Mouse (Mus musculus): ENCODE data around the gene Cwc25. TPM values are rescaled to one million over a fixed set of nuclear protein-coding genes. Genes with fewer than 3 reads are reported as not detected.

The Cwc25 gene
- 10 to 100 TPM; 18.8 to 19.4 TPM for total RNA-seq (2021)

DNA sequence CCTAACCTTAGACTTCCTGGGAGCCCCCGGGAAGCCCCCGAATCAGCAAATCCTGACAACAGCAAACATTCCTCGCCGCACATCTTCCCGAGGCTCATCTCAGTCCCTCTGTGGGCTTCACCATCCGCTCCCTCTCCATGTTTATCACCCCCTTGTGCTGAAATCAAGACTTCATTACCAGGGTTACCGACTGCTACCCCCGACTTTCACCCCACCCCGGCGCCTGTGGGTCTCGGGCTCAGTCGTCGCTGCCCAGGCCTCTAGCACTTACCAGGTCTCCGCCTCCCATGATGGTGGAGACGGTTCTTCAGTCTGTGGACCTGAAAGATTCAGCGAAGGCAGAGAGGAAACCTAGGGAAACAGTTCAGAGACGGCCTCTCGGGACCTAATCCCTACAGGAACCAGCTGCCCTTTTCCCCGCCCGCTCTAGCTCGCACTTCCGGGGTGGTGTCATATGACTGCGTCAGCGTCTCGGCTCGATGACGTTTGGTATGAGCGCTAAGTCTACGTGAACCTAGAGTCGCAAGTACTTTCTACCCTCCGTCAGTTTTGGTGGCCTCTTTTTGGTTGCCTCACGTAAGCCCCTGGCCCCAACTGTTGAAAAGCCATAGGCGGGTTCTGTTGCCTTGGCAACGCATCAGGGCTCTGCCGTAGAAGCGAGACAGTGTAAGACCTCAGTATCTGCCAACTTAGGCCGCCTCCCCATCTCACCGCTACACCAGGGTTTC is at the start of gene Cwc25:
Cwc25 (minus strand) TSS at position 403 of the 728 bp plus-strand sequence.
- intact Hi-C loops (cut with DNase I): no loop called here
- DNase-seq (ENCODE audit: extremely low spot score in 1 of 2, low spot score in 2 of 2): peak; percentile 95 to 97

DNA sequence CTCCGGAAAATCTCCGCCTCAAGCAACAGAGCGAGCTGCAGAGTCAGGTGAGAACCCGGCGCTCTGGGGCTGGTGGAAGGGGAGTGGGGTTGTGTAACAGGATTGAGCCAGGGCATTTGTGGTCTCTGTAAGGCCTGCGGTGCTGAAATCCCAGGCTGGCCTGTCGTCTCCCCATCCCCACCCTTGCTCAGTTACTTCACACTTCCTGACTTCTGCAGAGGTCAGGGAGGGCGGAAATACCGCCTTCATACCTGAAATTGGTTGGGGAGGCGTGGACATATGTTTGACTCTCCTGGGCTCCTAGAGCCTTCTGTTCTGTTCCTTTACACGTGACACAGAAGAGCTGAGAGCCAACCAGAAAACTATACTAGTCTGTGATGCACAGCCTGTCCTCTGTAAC is 49.4 kb upstream of the Cwc25 start:
- no peak for DNase-seq (ENCODE audit: extremely low spot score in 1 of 2, low spot score in 2 of 2)
- intact Hi-C loops (cut with DNase I): no loop called here

DNA sequence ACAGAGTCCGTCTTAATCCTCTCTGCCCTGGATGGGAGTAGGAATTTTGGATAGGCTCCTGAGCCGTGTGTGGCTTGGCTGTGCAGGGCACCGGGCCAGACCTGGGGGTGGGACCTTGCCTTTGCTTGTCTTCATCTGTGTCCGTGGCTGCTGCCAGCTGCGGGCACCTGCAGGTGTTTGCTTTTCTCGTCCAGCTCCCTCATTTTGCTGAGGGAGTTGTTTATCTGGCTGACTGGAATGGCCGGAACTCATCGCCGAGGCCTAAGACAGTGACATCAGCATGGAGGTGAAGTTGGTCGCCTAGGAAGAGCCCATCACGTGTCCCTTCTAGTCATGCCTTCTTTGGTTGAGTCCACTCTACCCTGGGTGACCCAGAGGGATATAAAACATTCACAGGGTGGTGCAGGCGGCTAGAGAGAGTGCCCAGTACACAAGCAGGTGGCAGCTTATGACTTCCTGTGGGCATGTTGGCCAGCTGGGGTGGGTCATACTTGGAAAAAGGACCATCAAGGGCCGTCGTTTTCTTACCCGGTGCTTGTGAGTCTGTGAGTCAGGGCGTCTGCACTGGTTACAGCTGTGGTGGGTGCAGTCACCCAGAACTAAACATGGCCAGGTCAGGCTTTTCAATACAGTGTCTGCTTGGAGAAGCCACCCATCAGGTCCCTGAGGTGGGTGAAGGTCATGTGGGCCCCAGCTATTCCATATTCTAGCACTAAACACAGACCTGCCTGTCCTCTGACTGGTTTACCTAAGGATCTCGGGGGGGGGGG is 47.6 kb upstream of the Cwc25 start:
- DNase-seq (ENCODE audit: extremely low spot score in 1 of 2, low spot score in 2 of 2): no peak
- intact Hi-C loops (cut with DNase I): no loop called here

DNA sequence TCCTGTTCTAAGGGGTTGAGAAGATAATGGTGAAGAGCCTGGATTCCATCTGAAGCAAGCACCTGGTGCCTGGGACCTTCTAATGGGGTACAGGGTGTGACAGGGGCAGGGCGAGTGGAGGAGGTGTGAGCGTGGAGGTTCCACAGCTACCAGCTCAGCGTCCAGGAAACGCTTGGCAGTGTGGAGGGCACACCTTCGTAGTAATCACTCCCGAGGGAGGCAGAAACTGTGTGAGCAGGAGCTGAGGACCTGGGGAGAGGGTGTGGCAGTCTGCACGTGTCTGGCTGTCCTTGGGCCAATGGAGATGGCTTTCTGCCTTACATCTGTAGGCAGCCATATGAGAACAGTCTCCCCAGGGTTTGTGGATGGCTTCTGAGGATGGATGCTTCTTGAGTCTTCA is 46.7 kb upstream of the Cwc25 start:
- intact Hi-C loops (cut with DNase I): no loop called here
- DNase-seq (ENCODE audit: extremely low spot score in 1 of 2, low spot score in 2 of 2): no peak

DNA sequence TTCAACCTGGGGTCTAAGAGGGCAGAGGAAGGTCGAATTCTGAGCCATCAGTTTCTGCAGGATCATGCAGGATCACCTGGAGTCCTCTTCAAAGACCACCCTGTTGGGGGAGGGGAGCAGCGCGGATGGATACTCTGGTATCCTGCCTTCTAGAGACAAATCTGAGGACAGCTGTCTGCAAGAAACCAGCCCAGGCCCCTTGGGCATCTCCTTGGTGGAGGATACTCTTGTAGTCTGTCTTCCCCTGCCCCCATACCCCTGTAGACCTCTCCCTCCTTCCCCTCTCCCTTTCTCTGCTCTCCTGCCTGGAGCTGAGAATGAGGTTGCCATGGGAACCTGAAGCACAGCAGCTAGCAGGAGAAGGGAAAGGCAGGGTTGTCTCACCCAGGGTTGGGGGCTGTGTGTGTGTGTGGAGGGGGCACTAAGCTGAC is 46.1 kb upstream of the Cwc25 start:
- peak in 1 of 2 experiments; percentile 56 for DNase-seq (ENCODE audit: extremely low spot score in 1 of 2, low spot score in 2 of 2)
- intact Hi-C loops (cut with DNase I): no loop called here

DNA sequence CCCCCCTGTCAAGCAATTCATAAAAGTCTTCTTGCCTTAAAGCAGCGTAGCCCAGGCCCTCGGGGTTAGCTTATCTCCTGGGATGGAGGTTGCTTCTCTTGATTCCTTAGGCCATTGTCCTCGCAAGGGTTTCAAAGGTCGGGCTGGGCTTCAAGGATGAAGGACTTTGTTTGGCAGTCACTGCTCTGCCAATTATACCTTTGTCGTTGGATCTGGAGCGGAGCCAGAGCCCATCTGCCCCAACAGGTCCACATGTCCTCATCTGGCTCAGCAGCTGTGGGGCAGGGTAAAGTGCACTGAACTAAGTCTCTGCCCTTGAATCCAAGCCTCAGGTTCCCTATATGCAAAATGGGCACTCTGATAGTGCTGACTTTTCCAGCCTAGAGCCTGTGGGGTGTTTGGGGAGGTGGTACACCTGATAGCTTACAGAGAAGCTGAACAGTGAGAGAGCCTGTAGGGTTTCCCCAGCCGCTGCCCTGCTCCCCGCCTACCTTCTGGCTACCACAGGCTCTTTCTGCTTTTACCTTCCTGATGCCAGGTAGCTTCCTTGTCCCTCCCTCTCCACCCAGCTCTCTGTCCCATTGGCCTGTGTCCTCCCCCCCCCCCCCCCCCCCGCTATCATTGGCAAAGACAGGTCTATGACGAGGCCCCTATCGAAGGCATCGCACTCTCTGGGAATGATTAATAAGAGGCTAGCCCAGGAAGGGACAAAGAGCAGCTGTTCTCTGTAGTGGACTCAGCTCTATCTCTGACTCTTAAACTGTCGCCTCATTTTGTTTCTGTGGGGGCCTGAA is 45.4 kb upstream of the Cwc25 start:
- no peak for DNase-seq (ENCODE audit: extremely low spot score in 1 of 2, low spot score in 2 of 2)
- intact Hi-C loops (cut with DNase I): no loop called here

DNA sequence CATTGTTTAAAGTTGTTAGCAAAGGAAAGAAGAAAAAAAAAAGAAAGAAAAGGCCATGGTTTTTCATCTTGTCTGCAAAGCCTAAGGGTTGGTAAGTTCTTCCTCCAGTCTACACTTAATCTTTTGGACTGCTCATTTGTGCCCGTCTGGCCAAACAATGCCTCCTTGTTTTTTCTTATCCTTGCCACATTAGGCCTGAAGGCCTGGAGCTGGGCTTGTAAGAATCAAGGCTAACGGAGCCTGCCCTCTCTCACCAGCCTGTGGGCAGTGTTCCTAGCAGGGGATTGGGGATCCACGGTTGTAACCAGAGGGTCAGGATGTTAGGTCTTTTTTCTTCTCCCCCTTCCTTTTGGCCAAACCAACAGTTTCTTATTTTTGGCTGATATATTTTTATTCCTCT is 44.6 kb upstream of the Cwc25 start:
- no peak for DNase-seq (ENCODE audit: extremely low spot score in 1 of 2, low spot score in 2 of 2)
- intact Hi-C loops (cut with DNase I): no loop called here

DNA sequence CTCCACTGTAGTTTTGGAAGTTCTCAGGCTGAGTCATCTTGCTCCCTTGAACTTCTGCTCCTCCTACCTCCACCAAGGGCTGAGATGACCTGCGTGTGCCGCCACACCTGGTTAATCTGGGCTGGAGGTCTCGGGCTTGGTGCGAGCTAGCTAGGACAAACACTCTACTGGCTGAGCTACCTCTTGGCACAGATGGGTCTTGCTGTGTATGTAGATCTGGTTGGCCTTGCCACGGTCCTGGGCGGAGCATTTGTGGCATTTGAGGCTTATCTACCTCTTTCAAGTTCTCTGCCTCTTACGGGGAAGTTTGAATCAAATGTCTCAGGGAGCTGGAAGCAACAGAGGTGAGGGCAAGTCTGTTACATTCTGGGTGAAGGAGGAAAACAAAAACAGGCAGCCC is 44.0 kb upstream of the Cwc25 start:
- DNase-seq (ENCODE audit: extremely low spot score in 1 of 2, low spot score in 2 of 2): no peak
- intact Hi-C loops (cut with DNase I): no loop called here

DNA sequence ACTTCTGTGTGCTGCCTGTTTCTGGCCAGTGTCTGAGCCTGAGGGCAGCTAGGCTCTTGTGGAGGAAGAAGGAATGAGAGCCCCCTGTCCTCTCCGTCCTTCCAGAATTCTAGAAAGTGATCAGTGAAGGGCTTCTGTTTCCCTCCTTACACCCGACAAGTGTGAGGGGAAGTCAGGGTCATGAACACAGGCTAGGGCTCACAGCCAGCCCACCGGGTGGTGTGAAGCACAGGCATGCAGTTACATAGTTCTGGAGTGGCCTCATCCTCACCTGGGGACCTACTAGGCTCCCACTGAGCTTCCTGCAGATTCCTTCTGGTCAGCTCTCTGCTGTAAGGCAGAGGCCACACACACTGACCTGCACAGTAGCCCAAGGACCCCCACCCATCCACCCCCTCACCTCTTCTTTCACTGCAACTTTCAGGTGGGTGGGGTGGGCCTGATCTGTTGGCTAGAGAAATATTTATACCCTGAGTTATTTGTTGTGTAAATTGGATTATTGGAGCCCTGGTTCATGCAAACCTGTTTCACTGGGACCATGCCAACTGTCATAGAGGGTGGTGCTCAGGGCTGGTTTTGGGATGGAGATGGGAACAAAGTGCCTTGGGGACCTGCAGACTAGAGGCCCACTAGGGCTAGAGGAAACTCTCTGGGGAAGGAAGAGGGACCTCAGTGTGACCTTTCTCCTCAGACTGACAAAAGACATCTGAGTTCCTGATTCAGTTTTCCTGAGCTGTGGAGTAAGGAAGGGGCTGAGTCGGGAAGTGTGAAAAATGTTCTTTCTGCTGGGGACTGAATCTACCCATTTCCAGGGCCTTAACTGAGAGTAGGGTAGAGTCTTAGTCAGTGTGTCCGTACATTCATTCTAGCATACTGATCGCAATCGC is 43.1 kb upstream of the Cwc25 start:
- intact Hi-C loops (cut with DNase I): no loop called here
- no peak for DNase-seq (ENCODE audit: extremely low spot score in 1 of 2, low spot score in 2 of 2)

DNA sequence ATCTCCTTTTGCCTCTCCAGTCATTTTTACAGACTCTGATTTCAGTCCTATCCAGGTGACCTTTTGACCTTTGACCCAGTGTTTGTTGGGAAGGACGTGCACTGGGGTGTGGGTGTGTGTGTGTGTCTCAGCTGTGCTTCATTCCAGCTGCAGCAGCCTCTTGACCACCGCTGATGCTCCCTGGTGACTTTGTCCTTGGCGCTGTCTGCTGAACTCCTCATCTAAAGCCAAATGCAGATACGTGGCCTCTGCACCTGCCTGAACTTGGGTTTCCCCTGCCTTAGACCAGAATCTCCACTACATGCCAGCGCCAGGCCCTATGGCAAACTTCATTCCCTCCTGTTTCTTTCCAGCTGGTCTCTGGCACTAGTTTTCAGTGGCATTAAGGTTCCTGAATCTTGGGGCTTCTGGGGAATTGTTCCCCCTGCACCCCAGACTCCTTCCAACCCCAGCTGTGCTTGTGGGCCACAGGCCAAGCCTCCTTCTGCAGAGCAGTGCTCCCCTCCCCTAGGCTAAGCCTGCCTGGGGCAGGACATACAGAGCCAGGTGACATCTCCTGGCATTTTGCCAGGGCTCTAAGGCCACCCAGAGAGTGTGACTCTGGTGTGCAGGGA is 42.4 kb upstream of the Cwc25 start:
- intact Hi-C loops (cut with DNase I): no loop called here
- no peak for DNase-seq (ENCODE audit: extremely low spot score in 1 of 2, low spot score in 2 of 2)

DNA sequence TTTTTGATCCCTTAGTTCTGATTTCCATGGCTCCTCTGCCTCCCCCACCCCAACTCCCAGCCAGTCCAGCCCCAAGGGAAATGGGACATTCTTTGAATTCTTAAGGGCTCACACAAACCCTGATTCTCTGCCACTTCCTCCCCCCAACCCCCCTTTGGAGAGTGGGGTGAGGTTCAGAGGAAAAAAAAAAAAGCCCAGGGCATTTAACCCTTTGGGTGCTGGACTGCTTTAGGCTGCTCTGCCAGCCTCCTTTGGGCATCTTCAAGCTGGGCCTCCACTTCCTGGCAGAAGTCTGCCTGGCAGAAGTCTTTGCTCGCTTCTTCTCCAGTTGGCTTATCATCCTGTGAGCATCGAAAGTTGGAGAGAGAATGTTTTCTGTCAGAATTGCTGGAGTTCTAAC is 41.7 kb upstream of the Cwc25 start:
- intact Hi-C loops (cut with DNase I): no loop called here
- DNase-seq (ENCODE audit: extremely low spot score in 1 of 2, low spot score in 2 of 2): peak in 1 of 2 experiments; percentile 73

DNA sequence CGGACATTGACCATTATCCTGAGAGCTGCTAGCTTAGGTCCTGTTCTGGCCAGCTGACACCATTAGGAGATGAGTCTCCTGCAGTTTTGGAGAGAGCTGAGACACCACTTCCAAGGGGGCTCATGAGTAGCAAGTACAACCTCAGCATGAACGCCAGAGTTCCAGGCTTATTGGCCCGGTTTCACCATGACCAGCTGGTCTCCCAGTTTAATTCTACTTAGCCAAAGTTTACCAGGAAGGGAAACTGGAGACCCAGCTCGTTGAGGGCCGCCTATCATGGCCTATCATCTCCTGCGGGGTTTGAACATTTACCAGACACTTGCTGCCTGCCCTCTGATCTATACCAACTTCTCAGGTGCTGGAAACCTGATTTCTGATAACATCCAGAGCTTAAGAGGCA is 41.3 kb upstream of the Cwc25 start:
- intact Hi-C loops (cut with DNase I): no loop called here

DNA sequence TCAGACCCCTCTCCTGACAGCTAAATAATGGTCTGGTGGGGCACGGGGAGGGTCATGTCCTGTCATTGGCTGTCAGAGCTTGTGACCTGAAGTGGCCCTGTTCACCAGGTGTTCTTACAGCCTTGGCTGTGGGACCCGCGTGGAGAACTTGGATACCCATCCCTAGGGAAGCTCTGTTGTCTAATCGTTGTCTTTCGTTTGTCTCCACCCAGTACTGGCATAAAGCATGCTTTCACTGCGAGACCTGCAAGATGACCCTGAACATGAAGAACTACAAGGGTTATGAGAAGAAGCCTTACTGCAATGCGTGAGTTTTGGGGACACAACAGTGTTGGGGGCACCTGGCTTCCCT is 40.2 kb upstream of the Cwc25 start:
- intact Hi-C loops (cut with DNase I): no loop called here
- DNase-seq (ENCODE audit: extremely low spot score in 1 of 2, low spot score in 2 of 2): no peak

More for the DNA sequence above, 41.3 kb upstream of the Cwc25 start:
- no peak for DNase-seq (ENCODE audit: extremely low spot score in 1 of 2, low spot score in 2 of 2)

DNA sequence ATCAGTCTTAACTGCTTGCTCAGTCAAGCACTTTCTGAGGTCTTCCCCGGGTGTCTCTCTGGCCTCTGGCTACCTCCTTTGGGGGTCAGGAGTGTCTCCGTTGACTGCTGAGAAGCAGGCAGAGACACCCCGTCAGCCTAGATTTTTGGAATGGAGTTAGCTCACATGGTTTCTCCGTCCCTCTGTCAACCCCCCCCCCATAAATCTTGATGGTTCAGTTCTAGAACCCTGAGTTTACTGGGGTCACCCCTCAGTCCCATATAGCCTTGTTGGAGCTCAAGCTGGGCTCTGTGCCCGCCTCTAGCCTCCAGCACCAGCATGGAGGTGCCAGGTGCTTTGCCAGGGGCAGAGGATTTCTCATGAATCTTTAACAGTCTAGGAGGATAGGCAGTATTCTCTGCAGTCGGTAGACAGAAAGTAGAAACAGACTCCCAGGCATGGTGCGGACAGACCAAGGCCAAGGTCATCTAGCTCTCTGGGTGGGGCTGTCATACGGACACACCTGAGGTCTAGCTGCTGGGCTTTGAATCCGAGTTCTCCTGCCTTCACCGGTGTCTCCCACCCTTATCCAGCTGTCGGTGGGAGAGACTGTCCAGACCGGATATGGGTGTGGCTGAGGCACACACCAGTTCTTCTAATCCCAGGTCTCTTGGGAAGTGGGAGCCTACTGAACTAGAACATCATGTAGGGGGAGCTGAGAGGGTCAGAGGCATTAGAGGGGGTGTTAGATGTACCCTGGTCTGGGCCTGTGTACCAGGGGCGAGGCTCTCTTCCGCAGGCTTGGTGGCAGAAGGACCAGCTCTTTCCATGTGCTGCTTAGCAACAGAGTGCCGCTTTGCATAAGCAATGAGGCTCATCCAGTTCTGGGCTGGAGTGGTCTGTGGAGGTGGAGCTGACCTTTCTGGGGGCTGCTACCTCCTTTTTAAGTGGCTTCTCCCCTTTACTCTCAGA is 39.6 kb upstream of the Cwc25 start:
- DNase-seq (ENCODE audit: extremely low spot score in 1 of 2, low spot score in 2 of 2): no peak
- intact Hi-C loops (cut with DNase I): no loop called here

DNA sequence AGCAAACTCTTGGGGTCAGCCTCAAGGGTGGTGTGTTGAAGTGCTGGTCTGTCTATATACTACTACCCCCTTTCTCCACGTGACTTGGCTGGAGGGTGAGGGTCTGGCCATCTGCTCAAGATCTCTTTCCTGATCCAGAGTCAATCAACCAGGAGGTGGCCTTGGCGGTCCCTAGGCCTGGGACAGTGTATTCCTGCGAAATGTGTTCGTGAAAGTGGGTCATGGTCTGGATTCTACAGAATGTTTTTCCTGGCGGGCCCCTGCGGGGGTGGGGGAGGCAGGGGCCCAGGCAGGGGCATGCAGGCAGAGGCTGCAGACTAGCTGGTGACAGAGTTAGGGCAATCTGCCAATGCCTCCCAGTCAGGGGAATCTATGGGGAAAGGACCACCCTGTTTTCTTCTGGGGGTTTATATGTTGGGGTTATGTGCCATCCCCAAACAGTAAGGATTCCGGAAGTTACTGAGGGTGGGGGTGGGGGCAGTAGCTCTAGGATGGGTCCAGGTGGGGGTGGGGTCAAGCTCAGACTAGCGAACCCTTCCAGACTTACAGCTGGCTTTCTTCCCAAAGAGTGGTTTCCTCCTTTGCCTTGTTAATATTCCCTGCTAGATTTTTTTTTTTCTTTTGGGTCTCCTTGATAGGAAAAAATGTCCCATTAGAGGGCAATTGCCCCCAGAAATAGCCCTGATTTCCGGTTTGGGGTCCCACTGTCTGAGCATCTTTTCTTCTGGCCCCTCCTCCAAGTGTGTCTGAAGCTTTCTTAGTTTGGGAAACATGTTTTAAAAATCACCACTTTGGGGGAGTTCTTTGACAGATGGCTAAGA is 38.7 kb upstream of the Cwc25 start:
- intact Hi-C loops (cut with DNase I): no loop called here
- DNase-seq (ENCODE audit: extremely low spot score in 1 of 2, low spot score in 2 of 2): no peak

DNA sequence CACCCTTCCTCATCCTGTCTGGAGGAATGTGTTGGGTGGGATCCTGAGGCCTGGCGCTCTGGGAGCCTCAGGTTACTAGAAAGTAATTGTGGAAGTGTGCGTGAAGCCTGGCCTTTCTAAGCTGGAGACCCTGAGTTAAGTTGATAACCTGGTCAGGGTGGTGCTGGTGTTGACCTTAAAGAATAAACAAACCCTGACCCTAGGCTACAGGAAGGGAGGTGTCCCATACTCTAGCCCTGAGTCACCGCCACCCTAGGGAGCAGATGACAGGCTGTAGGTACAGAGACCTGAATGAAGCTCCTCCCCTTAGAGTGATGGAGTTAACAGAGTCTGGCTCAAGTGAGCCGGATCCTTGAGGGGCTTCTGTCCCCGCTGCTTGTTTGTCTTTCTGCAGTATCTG is 37.5 kb upstream of the Cwc25 start:
- DNase-seq (ENCODE audit: extremely low spot score in 1 of 2, low spot score in 2 of 2): no peak
- intact Hi-C loops (cut with DNase I): no loop called here

DNA sequence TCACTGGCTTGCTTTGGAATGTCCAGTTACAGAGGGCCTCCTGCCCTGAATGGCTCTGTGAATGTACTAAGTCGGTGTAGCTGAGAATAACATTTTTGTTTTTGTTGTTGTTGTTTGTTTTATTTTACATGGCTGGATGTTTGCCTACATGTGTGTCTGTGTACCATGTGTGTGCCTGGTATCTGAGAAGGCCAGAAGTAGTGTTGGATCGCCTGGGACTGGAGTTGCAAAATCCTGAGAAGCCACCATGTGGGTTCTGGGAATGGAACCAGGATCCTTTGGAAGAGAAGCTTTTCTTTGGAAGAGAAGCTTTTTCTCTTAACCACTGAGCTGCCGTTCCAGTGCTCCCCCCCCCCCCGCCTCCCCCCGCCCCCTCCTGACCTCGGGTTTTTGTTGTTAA is 36.1 kb upstream of the Cwc25 start:
- intact Hi-C loops (cut with DNase I): no loop called here
- DNase-seq (ENCODE audit: extremely low spot score in 1 of 2, low spot score in 2 of 2): no peak
